Mouse (Mus musculus): ENCODE measurements around the gene Kat7. TPM values are rescaled to one million over a fixed set of nuclear protein-coding genes. Genes with fewer than 3 reads are reported as not detected.

Gene Kat7
- 93.2 and 93.7 TPM in 2 replicates for polyA plus RNA-seq (2016; fragmentation: Nextera tagmentation; extraction: Ambion mirVana)

- H3K4me3 ChIP-seq: peak within 1 kb of the TSS; percentile 92
- H3K36me3 ChIP-seq (replicated peaks): peaks cover 19% of the 10 kb centered on the region
- H3K9me3 ChIP-seq: no peaks in the 10 kb centered on the region
- H3K4me1 ChIP-seq: peaks cover 30% of the 10 kb centered on the region
- under 1% methylated on average over 42 of the region's 42 CpGs for WGBS
- no peaks in the 10 kb centered on the region for H3K27me3 ChIP-seq (ENCODE audit: poor library complexity, severe bottlenecking)
- peak within 1 kb of the TSS; percentile 98 for H3K27ac ChIP-seq
- DNase-seq (ENCODE audit: extremely low spot score, low spot score): peak; percentile 97
These were observed at the start of gene Kat7 for GRCm38 (mm10) chr11:95310007-95310647. Kat7 (minus strand) TSS chr11:95310246.

- no peaks in the 10 kb centered on the region; the same call in 1 of the 2 replicates for H3K36me3 ChIP-seq (replicated peaks)
- H3K27ac ChIP-seq: no peak overlapping the region
- no peaks in the 10 kb centered on the region for H3K27me3 ChIP-seq (ENCODE audit: poor library complexity, severe bottlenecking)
- WGBS: 69% methylated on average over 3 of the region's 3 CpGs
- no peaks in the 10 kb centered on the region; the same call in 1 of the 2 replicates for H3K4me1 ChIP-seq
- no peaks in the 10 kb centered on the region for H3K9me3 ChIP-seq
- no peak for DNase-seq (ENCODE audit: extremely low spot score, low spot score)
- no peak overlapping the region for H3K4me3 ChIP-seq
These were observed 48.2 kb upstream of the Kat7 start for GRCm38 (mm10) chr11:95358263-95358662.

- peak overlapping the region; percentile 71 for H3K27ac ChIP-seq
- DNase-seq (ENCODE audit: extremely low spot score, low spot score): no peak
- no peaks in the 10 kb centered on the region for H3K27me3 ChIP-seq (ENCODE audit: poor library complexity, severe bottlenecking)
- H3K9me3 ChIP-seq: no peaks in the 10 kb centered on the region
- 90% methylated on average over 17 of the region's 17 CpGs for WGBS
- no peak overlapping the region for H3K4me3 ChIP-seq
- no peaks in the 10 kb centered on the region; the same call in 1 of the 2 replicates for H3K4me1 ChIP-seq
- no peaks in the 10 kb centered on the region; the same call in 1 of the 2 replicates for H3K36me3 ChIP-seq (replicated peaks)
These were observed 46.6 kb upstream of the Kat7 start for GRCm38 (mm10) chr11:95356469-95357273.

- peak overlapping the region; percentile 53 for H3K27ac ChIP-seq
- no peaks in the 10 kb centered on the region for H3K27me3 ChIP-seq (ENCODE audit: poor library complexity, severe bottlenecking)
- WGBS: 93% methylated on average over 7 of the region's 7 CpGs
These were observed 46.0 kb upstream of the Kat7 start for GRCm38 (mm10) chr11:95356039-95356438.

GRCm38 (mm10) chr11:95355661-95356011 is 45.6 kb upstream of the Kat7 start:
- WGBS: 98% methylated on average over 5 of the region's 5 CpGs
- Histone ChIP-seq H3K27me3 (ENCODE audit: poor library complexity, severe bottlenecking) (no peaks in the 10 kb centered on the region), H3K4me1 (no peaks in the 10 kb centered on the region; the same call in 1 of the 2 replicates), H3K9me3 (no peaks in the 10 kb centered on the region), H3K27ac (peak overlapping the region; percentile 20; the same call in 1 of the 2 replicates), H3K36me3 (replicated peaks) (no peaks in the 10 kb centered on the region; the same call in 1 of the 2 replicates), H3K4me3 (no peak overlapping the region)
- DNase-seq (ENCODE audit: extremely low spot score, low spot score): no peak

More at GRCm38 (mm10) chr11:95356039-95356438, 46.0 kb upstream of the Kat7 start:
- Histone ChIP-seq H3K4me3 (no peak overlapping the region), H3K36me3 (replicated peaks) (no peaks in the 10 kb centered on the region; the same call in 1 of the 2 replicates), H3K4me1 (no peaks in the 10 kb centered on the region; the same call in 1 of the 2 replicates), H3K9me3 (no peaks in the 10 kb centered on the region)
- no peak for DNase-seq (ENCODE audit: extremely low spot score, low spot score)

- Histone ChIP-seq H3K27me3 (ENCODE audit: poor library complexity, severe bottlenecking) (no peaks in the 10 kb centered on the region), H3K9me3 (no peaks in the 10 kb centered on the region), H3K36me3 (replicated peaks) (no peaks in the 10 kb centered on the region; the same call in 1 of the 2 replicates), H3K4me1 (no peaks in the 10 kb centered on the region; the same call in 1 of the 2 replicates), H3K27ac (peak overlapping the region; percentile 20; the same call in 1 of the 2 replicates), H3K4me3 (no peak overlapping the region)
- no peak for DNase-seq (ENCODE audit: extremely low spot score, low spot score)
- WGBS: 91% methylated on average over 12 of the region's 12 CpGs
These were observed 45.1 kb upstream of the Kat7 start for GRCm38 (mm10) chr11:95354945-95355660.

GRCm38 (mm10) chr11:95354228-95354944 is 44.3 kb upstream of the Kat7 start:
- WGBS: 92% methylated on average over 14 of the region's 14 CpGs
- peaks cover 3% of the 10 kb centered on the region; the same call in 1 of the 2 replicates for H3K4me1 ChIP-seq
- no peak overlapping the region for H3K4me3 ChIP-seq
- DNase-seq (ENCODE audit: extremely low spot score, low spot score): no peak
- no peaks in the 10 kb centered on the region; the same call in 1 of the 2 replicates for H3K36me3 ChIP-seq (replicated peaks)
- H3K27me3 ChIP-seq (ENCODE audit: poor library complexity, severe bottlenecking): no peaks in the 10 kb centered on the region
- no peak overlapping the region for H3K27ac ChIP-seq
- H3K9me3 ChIP-seq: no peaks in the 10 kb centered on the region

- Histone ChIP-seq H3K27me3 (ENCODE audit: poor library complexity, severe bottlenecking) (no peaks in the 10 kb centered on the region), H3K27ac (no peak overlapping the region), H3K36me3 (replicated peaks) (peaks cover 6% of the 10 kb centered on the region; the same call in 1 of the 2 replicates), H3K9me3 (no peaks in the 10 kb centered on the region), H3K4me1 (peaks cover 3% of the 10 kb centered on the region; the same call in 1 of the 2 replicates), H3K4me3 (no peak overlapping the region)
- DNase-seq (ENCODE audit: extremely low spot score, low spot score): no peak
- 91% methylated on average over 9 of the region's 9 CpGs for WGBS
These were observed 43.2 kb upstream of the Kat7 start for GRCm38 (mm10) chr11:95353226-95353625.

GRCm38 (mm10) chr11:95352686-95353085 is 42.6 kb upstream of the Kat7 start:
- no peak overlapping the region for H3K27ac ChIP-seq
- H3K9me3 ChIP-seq: no peaks in the 10 kb centered on the region
- 95% methylated on average over 2 of the region's 2 CpGs for WGBS
- no peaks in the 10 kb centered on the region for H3K27me3 ChIP-seq (ENCODE audit: poor library complexity, severe bottlenecking)
- no peak for DNase-seq (ENCODE audit: extremely low spot score, low spot score)
- peaks cover 11% of the 10 kb centered on the region for H3K36me3 ChIP-seq (replicated peaks)
- H3K4me1 ChIP-seq: peaks cover 3% of the 10 kb centered on the region; the same call in 1 of the 2 replicates
- no peak overlapping the region for H3K4me3 ChIP-seq

GRCm38 (mm10) chr11:95350960-95351359 is 40.9 kb upstream of the Kat7 start:
- 93% methylated on average over 3 of the region's 3 CpGs for WGBS
- no peak overlapping the region for H3K4me3 ChIP-seq
- no peak for DNase-seq (ENCODE audit: extremely low spot score, low spot score)

GRCm38 (mm10) chr11:95350289-95350688 is 40.2 kb upstream of the Kat7 start:
- DNase-seq (ENCODE audit: extremely low spot score, low spot score): no peak
- H3K27me3 ChIP-seq (ENCODE audit: poor library complexity, severe bottlenecking): no peaks in the 10 kb centered on the region
- peaks cover 20% of the 10 kb centered on the region for H3K36me3 ChIP-seq (replicated peaks)
- 82% methylated on average over 6 of the region's 6 CpGs for WGBS
- H3K4me1 ChIP-seq: peaks cover 3% of the 10 kb centered on the region; the same call in 1 of the 2 replicates
- no peaks in the 10 kb centered on the region for H3K9me3 ChIP-seq
- H3K4me3 ChIP-seq: no peak overlapping the region
- no peak overlapping the region for H3K27ac ChIP-seq

More at GRCm38 (mm10) chr11:95350960-95351359, 40.9 kb upstream of the Kat7 start:
- peaks cover 20% of the 10 kb centered on the region for H3K36me3 ChIP-seq (replicated peaks)
- H3K27ac ChIP-seq: no peak overlapping the region
- H3K27me3 ChIP-seq (ENCODE audit: poor library complexity, severe bottlenecking): no peaks in the 10 kb centered on the region
- H3K4me1 ChIP-seq: peaks cover 3% of the 10 kb centered on the region; the same call in 1 of the 2 replicates
- H3K9me3 ChIP-seq: no peaks in the 10 kb centered on the region

- no peak overlapping the region for H3K4me3 ChIP-seq
- H3K36me3 ChIP-seq (replicated peaks): peaks cover 20% of the 10 kb centered on the region
- no peaks in the 10 kb centered on the region for H3K9me3 ChIP-seq
- no peak overlapping the region for H3K27ac ChIP-seq
- H3K27me3 ChIP-seq (ENCODE audit: poor library complexity, severe bottlenecking): peaks cover 4% of the 10 kb centered on the region; the same call in 1 of the 2 replicates
- no peak for DNase-seq (ENCODE audit: extremely low spot score, low spot score)
- whole genome bisulfite sequencing: 86% methylated on average over 2 of the region's 2 CpGs
- peaks cover 16% of the 10 kb centered on the region for H3K4me1 ChIP-seq
These were observed 34.1 kb upstream of the Kat7 start for GRCm38 (mm10) chr11:95344181-95344580.

Measured in forebrain, embryonic 10.5 days (tissue).